Mouse (Mus musculus) limb, embryonic 11.5 days (tissue): Measurements from ENCODE around the gene Ythdc1. TPM values are rescaled to one million over a fixed set of nuclear protein-coding genes. Genes with fewer than 3 reads are reported as not detected.
"Not testable (repeated sequence)": the region's sequence is repeated elsewhere in the genome, so short reads cannot be mapped to it uniquely, and the experiment has no call there.

ENCODE experiments used
- ATAC-seq: fragments of 200-750 bp; cut with Nextera tagmentation; 2 replicates; pipeline ENCODE4 v1.8.0; 2017; ENCODE audit warnings: low read depth; ENCODE audit not compliant: insufficient number of reproducible peaks, low FRiP score, low TSS enrichment
- DNase-seq: peaks from one replicate; pipeline ENCODE4 v3.0.0-alpha.2; 2015; ENCODE audit warnings: low spot score
- H3K27ac ChIP-seq: fragments of 300-500 bp; sonication (generic); replicated peaks from 2 replicates; pipeline ENCODE4 v1.5.1; 2014; ENCODE audit warnings: low read depth, mild to moderate bottlenecking, low read length
- H3K27me3 ChIP-seq: fragments of 300-500 bp; sonication (generic); 2 replicates; pipeline ENCODE4 v1.6.1; 2014; ENCODE audit warnings: mild to moderate bottlenecking, low read length, mixed read lengths; ENCODE audit not compliant: control insufficient read depth, insufficient read depth
- H3K36me3 ChIP-seq: fragments of 300-500 bp; sonication (generic); 2 replicates; pipeline ENCODE4 v1.6.1; 2014; ENCODE audit warnings: mild to moderate bottlenecking, low read length, moderate library complexity, mixed read lengths; ENCODE audit not compliant: control insufficient read depth, insufficient read depth
- H3K4me1 ChIP-seq: fragments of 300-500 bp; sonication (generic); 2 replicates; pipeline ENCODE4 v1.6.1; 2014; ENCODE audit warnings: low read length, mixed read lengths; ENCODE audit not compliant: control insufficient read depth, insufficient read depth
- H3K4me2 ChIP-seq: fragments of 300-500 bp; sonication (generic); 2 replicates; pipeline ENCODE4 v1.6.1; 2014; ENCODE audit warnings: low read depth, mild to moderate bottlenecking, moderate library complexity; ENCODE audit not compliant: severe bottlenecking
- H3K4me3 ChIP-seq: fragments of 300-500 bp; sonication (generic); 2 replicates; pipeline ENCODE4 v1.5.1; 2014; ENCODE audit warnings: low read depth, low read length
- H3K9ac ChIP-seq: fragments of 300-500 bp; sonication (generic); 2 replicates; pipeline ENCODE4 v1.6.1; 2014; ENCODE audit warnings: mild to moderate bottlenecking, low read length
- H3K9me3 ChIP-seq: fragments of 300-500 bp; sonication (generic); 2 replicates; pipeline ENCODE4 v1.6.1; 2016; ENCODE audit warnings: low read length; ENCODE audit not compliant: control insufficient read depth
- WGBS: fragments of 180-500 bp; shearing (Covaris S2); extraction: QIAGEN DNeasy Blood & Tissue Kit; methylation state at CpG from one replicate; pipeline ENCODE4 v1.1.7; 2014; 5-methylcytosine and 5-hydroxymethylcytosine counted together
- polyA plus RNA-seq: library from polyadenylated mRNA; unstranded; fragments of >200 nt; fragmentation: Nextera tagmentation; extraction: Ambion mirVana; gene quantifications from 2 replicates; pipeline ENCODE4 v1.2.1, GENCODE M21; 2014

Ythdc1 gene
- polyA plus RNA-seq, 1 experiment from 2014 or later = 58.1 TPM

GRCm38 (mm10) chr5:86850104-86850503 lies 46.1 kb downstream of the Ythdc1 start:
- Histone ChIP-seq H3K4me2 (no peak overlapping the region), H3K9ac (no peak overlapping the region), H3K27me3 (no peaks in the 10 kb centered on the region), H3K4me3 (no peak overlapping the region), H3K4me1 (no peaks in the 10 kb centered on the region), H3K27ac (no peak overlapping the region), H3K9me3 (no peaks in the 10 kb centered on the region), H3K36me3 (no peaks in the 10 kb centered on the region)
- ATAC-seq (no peak), DNase-seq (peak; percentile 44)

GRCm38 (mm10) chr5:86851658-86852057 lies 47.6 kb downstream of the Ythdc1 start:
- Histone ChIP-seq H3K27ac (no peak overlapping the region), H3K27me3 (no peaks in the 10 kb centered on the region), H3K4me3 (no peak overlapping the region), H3K4me2 (no peak overlapping the region), H3K9ac (no peak overlapping the region), H3K9me3 (no peaks in the 10 kb centered on the region), H3K4me1 (no peaks in the 10 kb centered on the region), H3K36me3 (no peaks in the 10 kb centered on the region)
- 67% methylated on average over 5 of the region's 5 CpGs for WGBS
- no peak for DNase-seq
- no peak for ATAC-seq

- DNase-seq, H3K4me1 ChIP-seq, H3K9ac ChIP-seq, ATAC-seq, H3K9me3 ChIP-seq, H3K27me3 ChIP-seq, H3K4me3 ChIP-seq, H3K4me2 ChIP-seq, H3K36me3 ChIP-seq, H3K27ac ChIP-seq: not testable (repeated sequence)
- 87% methylated on average over 13 of the region's 13 CpGs for WGBS
Measured at GRCm38 (mm10) chr5:86856505-86856904, 52.5 kb downstream of the Ythdc1 start.

GRCm38 (mm10) chr5:86857682-86858081 lies 53.7 kb downstream of the Ythdc1 start:
- DNase-seq (no peak), ATAC-seq (no peak)
- H3K4me3 ChIP-seq = no peak overlapping the region
- 20% methylated on average over 1 of the region's 1 CpGs for WGBS
- H3K27me3 ChIP-seq = no peaks in the 10 kb centered on the region
- no peak overlapping the region for H3K27ac ChIP-seq
- H3K9ac ChIP-seq = no peak overlapping the region
- H3K4me2 ChIP-seq = no peak overlapping the region
- H3K4me1 ChIP-seq = no peaks in the 10 kb centered on the region
- no peaks in the 10 kb centered on the region for H3K36me3 ChIP-seq
- no peaks in the 10 kb centered on the region for H3K9me3 ChIP-seq

GRCm38 (mm10) chr5:86858336-86858735 lies 54.3 kb downstream of the Ythdc1 start:
- H3K9ac ChIP-seq = no peak overlapping the region
- whole genome bisulfite sequencing = 47% methylated on average over 3 of the region's 3 CpGs
- H3K9me3 ChIP-seq = no peaks in the 10 kb centered on the region
- H3K4me2 ChIP-seq = no peak overlapping the region
- H3K27ac ChIP-seq = no peak overlapping the region
- no peak overlapping the region for H3K4me3 ChIP-seq
- ATAC-seq (no peak), DNase-seq (no peak)
- no peaks in the 10 kb centered on the region for H3K4me1 ChIP-seq
- H3K36me3 ChIP-seq = no peaks in the 10 kb centered on the region
- H3K27me3 ChIP-seq = no peaks in the 10 kb centered on the region

- Histone ChIP-seq H3K4me3 (no peak overlapping the region), H3K4me1 (no peaks in the 10 kb centered on the region), H3K9me3 (no peaks in the 10 kb centered on the region), H3K27ac (no peak overlapping the region), H3K36me3 (no peaks in the 10 kb centered on the region), H3K4me2 (no peak overlapping the region), H3K27me3 (no peaks in the 10 kb centered on the region), H3K9ac (no peak overlapping the region)
- 60% methylated on average over 1 of the region's 1 CpGs for WGBS
- DNase-seq (no peak), ATAC-seq (no peak)
Measured at GRCm38 (mm10) chr5:86871877-86872276, 67.9 kb downstream of the Ythdc1 start.

Other genes with a start within 250 kb of the Ythdc1 start
- gene Tmprss11f, start 171.8 kb upstream of the Ythdc1 start, polyA plus RNA-seq = not detected in 2 replicates
- gene Tmprss11b, start 127.9 kb upstream of the Ythdc1 start, polyA plus RNA-seq = not detected in 2 replicates
- gene Tmprss11e, start 58.4 kb upstream of the Ythdc1 start, polyA plus RNA-seq = not detected in 2 replicates
- gene Ugt2b34, start 102.7 kb downstream of the Ythdc1 start, polyA plus RNA-seq = not detected in 2 replicates
- not detected in 2 replicates for gene Ugt2b1, start 122.3 kb downstream of the Ythdc1 start, polyA plus RNA-seq
- not detected in 2 replicates for gene Ugt2b35, start 196.6 kb downstream of the Ythdc1 start, polyA plus RNA-seq